ENCODE assay signal across 22 mouse cellular contexts in genomic region chr2:52317471-52317870, GRCm38 (mm10).
DNase-seq lines count a peak whose midpoint lies in the region; TF ChIP-seq lines count a peak whose summit lies in the region.
"Had no signal": no experiment of that assay in that cellular context is flagged by ENCODE, and none has a peak within 500 bp of the region (broad histone marks: within the 10 kb centered on the region; RNA-seq: fewer than 3 reads in every experiment).

No protein-coding gene starts in this region.

- H3K79me2 ChIP-seq in myocyte (ENCODE audit: control insufficient read depth, insufficient read depth) = no peaks in the 10 kb centered on the region

- H3K4me2 ChIP-seq in myocyte (ENCODE audit: low read depth) = peak overlapping the region; percentile 54
- H3K4me2 ChIP-seq: embryonic facial prominence, embryonic 12.5 days; embryonic facial prominence, embryonic 15.5 days; heart, embryonic 12.5 days; heart, embryonic 15.5 days; hindbrain, embryonic 12.5 days; hindbrain, embryonic 15.5 days had no signal

- peak; percentile 20 to 76 for DNase-seq in adrenal gland, adult (ENCODE audit: inconsistent age in 2 of 2, low spot score in 1 of 2)
- no peak for DNase-seq in adrenal gland, adult 18-20 months (ENCODE audit: low spot score in 2 of 2)
- DNase-seq in gastrocnemius, adult 2 months = no peak
- DNase-seq in gastrocnemius, adult 8-10 months (ENCODE audit: low spot score in 2 of 2) = no peak
- peak; percentile 4 for DNase-seq in adrenal gland, postnatal 10 days
- no peak for DNase-seq in testis, postnatal 14 days (ENCODE audit: low spot score)
- DNase-seq: cerebellum, adult 18-20 months; cerebellum, adult 9-11 months; cerebellum, postnatal 25 days; forebrain, postnatal 0 days; gastrocnemius, postnatal 10 days; gastrocnemius, postnatal 36 days; heart, adult 2 months; heart, postnatal 14 days; kidney, adult 2 months had no signal

- no peaks in the 10 kb centered on the region for H3K27me3 ChIP-seq in myocyte (ENCODE audit: control insufficient read depth, insufficient read depth, insufficient read length)
- H3K27me3 ChIP-seq: embryonic facial prominence, embryonic 12.5 days; embryonic facial prominence, embryonic 15.5 days; heart, embryonic 12.5 days; heart, embryonic 15.5 days; hindbrain, embryonic 12.5 days; hindbrain, embryonic 15.5 days had no signal

- H3ac ChIP-seq in myocyte (ENCODE audit: control insufficient read depth, insufficient read length) = no peak overlapping the region

- no peak for TF ChIP-seq POLR2A in myocyte (IDR thresholded peaks at IDR 0.05; ENCODE audit: insufficient read length, low read depth)

- H3K4me3 ChIP-seq in gastrocnemius, adult 2 months = no peak overlapping the region
- H3K4me3 ChIP-seq in myocyte = no peak overlapping the region
- H3K4me3 ChIP-seq: embryonic facial prominence, embryonic 12.5 days; embryonic facial prominence, embryonic 15.5 days; heart, adult 2 months; heart, embryonic 12.5 days; heart, embryonic 15.5 days; hindbrain, embryonic 12.5 days; hindbrain, embryonic 15.5 days had no signal

- H3K27ac ChIP-seq in gastrocnemius, adult 2 months = 0 out of 2 replicates have a peak overlapping the region, but pooled peaks have one; percentile 24
- H3K27ac ChIP-seq: embryonic facial prominence, embryonic 12.5 days; embryonic facial prominence, embryonic 15.5 days; heart, adult 2 months; heart, embryonic 15.5 days; hindbrain, embryonic 12.5 days; hindbrain, embryonic 15.5 days had no signal

- intact Hi-C loops in gastrocnemius, adult 2 months (cut with DNase I) = no loop called here

- no peak for TF ChIP-seq CTCF in gastrocnemius, adult 2 months (IDR thresholded peaks at IDR 0.05)

- peaks cover 5% of the 10 kb centered on the region for H3K36me3 ChIP-seq in myocyte (ENCODE audit: control insufficient read depth, insufficient read depth)
- H3K36me3 ChIP-seq: embryonic facial prominence, embryonic 12.5 days; embryonic facial prominence, embryonic 15.5 days; heart, embryonic 12.5 days; heart, embryonic 15.5 days; hindbrain, embryonic 12.5 days; hindbrain, embryonic 15.5 days had no signal

TF ChIP-seq in myocyte, 11 proteins besides CTCF, POLR2A, EP300 and RAD21:
- no peak for TF ChIP-seq CEBPB (IDR thresholded peaks at IDR 0.05; ENCODE audit: insufficient read depth, poor library complexity, severe bottlenecking)
- no peak for TF ChIP-seq SRF (IDR thresholded peaks at IDR 0.05; ENCODE audit: control insufficient read depth, insufficient read length, low read depth)
- TF ChIP-seq MYOG (IDR thresholded peaks at IDR 0.05; ENCODE audit: control insufficient read depth in 1 of 3, insufficient read depth in 1 of 3, insufficient read length in 2 of 3, low read depth in 2 of 3) = no peak
- TF ChIP-seq MYOD1 (IDR thresholded peaks at IDR 0.05; ENCODE audit: control insufficient read depth in 1 of 3, insufficient read length in 2 of 3, low read depth in 2 of 3) = no peak
- TF ChIP-seq USF1 (IDR thresholded peaks at IDR 0.05; ENCODE audit: low read depth) = no peak
- TF ChIP-seq E2F4 (IDR thresholded peaks at IDR 0.05; ENCODE audit: insufficient read depth) = no peak
- no peak for TF ChIP-seq REST (IDR thresholded peaks at IDR 0.05; ENCODE audit: insufficient read depth, insufficient read length)
- no peak for TF ChIP-seq TCF3 (IDR thresholded peaks at IDR 0.05; ENCODE audit: insufficient read length, low read depth)

Comparison
In these comparisons a context has a peak if more than half of its experiments do, and no peak if none do; other contexts are left out.
1. DNase-seq: peak in adrenal gland, adult (2 of 2) and adrenal gland, postnatal 10 days (single experiment); none in adrenal gland, adult 18-20 months (0 of 2), gastrocnemius, adult 2 months (single experiment), gastrocnemius, adult 8-10 months (0 of 2) and testis, postnatal 14 days (single experiment).